Mouse (Mus musculus) liver, embryonic 14.5 days (tissue): ENCODE data around the gene Kcnh2.

Source experiments
- CTCF ChIP-seq: IDR thresholded peaks from 2 replicates; pipeline ENCODE4 v1.5.1; 2016; ENCODE audit warnings: antibody characterized with exemption, low read depth, control low read depth
- EP300 ChIP-seq: IDR thresholded peaks from 2 replicates; pipeline ENCODE4 v1.6.1; 2016; ENCODE audit warnings: antibody characterized with exemption, low read depth

DNA sequence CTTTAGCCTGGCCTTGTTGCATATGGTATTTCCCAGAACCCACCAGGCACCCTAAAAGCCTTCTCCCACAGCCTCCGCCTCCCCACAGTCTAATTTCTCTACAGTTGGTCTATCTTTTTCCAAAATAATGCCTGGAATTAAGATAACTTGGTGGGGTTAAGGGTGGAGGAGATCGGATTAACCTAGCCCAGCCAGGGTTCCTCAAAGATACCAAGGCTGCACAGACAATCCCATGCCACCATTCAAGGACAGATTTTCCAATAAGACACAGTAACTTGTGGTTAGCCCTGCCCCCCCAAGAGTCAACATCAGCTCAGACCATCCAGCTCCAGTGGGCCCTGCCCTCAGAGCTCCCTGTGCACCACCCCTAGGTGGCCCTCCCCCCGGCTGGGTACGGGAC lies 29.1 kb upstream of the Kcnh2 start:
- TF ChIP-seq CTCF (no peak), EP300 (no peak)
